Mouse (Mus musculus) urinary bladder, postnatal 25 days (tissue): ENCODE results near the gene Tiam1.

ENCODE experiments used
- DNase-seq: peaks from one replicate; pipeline ENCODE4 v3.0.0; 2022; ENCODE audit warnings: low spot score

The Tiam1 gene

GRCm38 (mm10) chr16:89909393-89910068 lies 234.0 kb downstream of the Tiam1 start:
- DNase-seq: no peak

DNA sequence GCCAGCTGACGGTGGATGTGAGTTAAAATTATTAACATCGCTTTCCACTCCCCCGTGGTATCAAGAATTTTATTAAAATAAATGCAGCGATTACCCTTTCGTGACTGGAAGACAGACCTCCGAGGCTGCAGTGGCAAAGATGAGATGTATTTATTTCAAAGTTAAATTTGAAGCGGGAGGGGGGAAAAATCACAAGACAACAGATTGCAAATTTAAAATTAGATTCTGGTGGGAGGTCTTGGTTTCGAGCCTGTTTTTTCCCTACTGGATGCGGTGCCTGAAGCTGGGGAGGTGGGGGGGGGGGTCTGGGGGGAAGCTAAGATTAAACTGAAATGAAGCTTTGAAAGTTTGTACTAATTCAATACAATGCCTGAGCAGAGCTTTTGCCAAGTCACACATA lies 235.9 kb downstream of the Tiam1 start:
- no peak for DNase-seq

GRCm38 (mm10) chr16:89906909-89907308 lies 236.7 kb downstream of the Tiam1 start:
- DNase-seq: no peak

DNA sequence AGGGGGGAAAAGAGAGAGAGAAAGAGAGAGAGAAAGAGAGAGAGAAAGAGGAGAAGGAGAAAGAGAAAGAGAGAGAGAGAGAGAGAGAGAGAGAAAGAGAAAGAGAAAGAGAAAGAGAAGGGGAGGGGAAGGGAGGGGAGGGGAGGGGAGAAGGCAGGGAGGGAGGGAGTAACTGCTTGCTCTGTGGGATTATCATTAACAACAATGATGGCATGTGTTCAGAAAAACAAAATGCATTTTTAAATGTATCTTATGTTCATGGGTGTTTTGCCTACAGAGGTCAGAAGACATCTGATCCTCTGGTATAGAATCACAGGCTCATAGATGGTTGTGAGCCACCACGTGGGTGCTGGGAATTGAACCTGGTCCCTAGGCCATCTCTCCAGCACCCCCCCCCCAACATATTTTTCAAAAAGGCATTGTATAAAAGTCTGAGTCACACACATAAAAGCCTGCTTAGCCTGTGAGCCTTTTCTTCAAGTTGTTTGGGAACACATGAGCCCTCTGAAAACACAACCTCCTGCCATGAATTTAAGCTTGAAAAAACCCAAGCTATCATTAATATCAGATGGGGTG lies 237.8 kb downstream of the Tiam1 start:
- no peak for DNase-seq

- no peak for DNase-seq
Measured at GRCm38 (mm10) chr16:89904121-89904520, 239.4 kb downstream of the Tiam1 start.

DNA sequence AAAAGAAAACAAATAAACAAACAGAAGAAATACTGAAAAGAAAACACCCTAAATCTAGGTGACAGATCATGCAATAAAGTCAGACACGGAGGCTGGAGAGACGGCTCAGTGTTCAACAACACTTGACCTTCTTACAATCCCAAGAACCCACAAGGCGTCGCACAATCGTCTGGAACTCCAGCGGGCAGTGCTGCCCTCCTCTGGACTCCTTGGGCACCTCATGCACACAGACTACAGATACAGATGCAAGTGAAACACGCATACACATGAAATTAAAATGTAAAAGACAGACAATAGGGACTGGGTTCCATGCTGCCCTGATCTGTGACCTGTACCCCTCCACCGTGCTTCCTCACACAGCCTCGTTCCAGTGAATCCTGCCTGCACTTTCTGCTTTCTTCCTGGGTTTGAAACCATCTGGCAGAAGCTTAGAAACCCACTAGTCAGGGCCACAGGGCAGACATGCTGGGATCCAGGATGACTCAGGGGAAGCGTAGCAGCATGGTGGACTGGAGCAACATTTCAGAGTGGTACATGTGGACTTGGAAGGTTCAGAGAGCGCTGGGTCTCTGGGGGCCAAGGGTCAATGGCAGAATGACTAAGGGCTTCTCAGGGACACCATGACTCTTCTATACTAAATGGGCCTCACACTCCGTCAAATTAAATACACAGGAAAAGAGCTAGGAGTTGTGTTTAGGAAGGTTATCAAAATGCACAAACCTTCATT lies 240.8 kb downstream of the Tiam1 start:
- DNase-seq: no peak

- DNase-seq: no peak
Measured at GRCm38 (mm10) chr16:89900681-89901080, 242.9 kb downstream of the Tiam1 start.

- DNase-seq: no peak
Measured at GRCm38 (mm10) chr16:89899192-89899591, 244.4 kb downstream of the Tiam1 start.

DNA sequence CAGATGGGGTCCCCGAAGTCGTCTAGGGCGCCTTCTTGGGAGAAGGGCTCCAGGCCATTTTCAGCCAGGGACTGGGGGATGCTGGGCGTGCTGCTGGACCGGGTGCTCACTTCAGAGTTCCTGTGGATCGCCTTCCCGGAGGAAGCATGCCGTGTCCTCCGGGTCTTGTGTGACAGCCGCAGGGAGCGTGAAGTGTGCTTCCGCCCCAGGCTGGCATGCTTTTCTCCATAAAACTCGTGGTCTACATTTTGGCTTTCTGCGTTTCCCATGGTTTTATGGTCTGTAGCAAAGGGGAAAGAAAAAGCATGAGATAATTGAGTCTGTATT lies 245.3 kb downstream of the Tiam1 start:
- no peak for DNase-seq

DNA sequence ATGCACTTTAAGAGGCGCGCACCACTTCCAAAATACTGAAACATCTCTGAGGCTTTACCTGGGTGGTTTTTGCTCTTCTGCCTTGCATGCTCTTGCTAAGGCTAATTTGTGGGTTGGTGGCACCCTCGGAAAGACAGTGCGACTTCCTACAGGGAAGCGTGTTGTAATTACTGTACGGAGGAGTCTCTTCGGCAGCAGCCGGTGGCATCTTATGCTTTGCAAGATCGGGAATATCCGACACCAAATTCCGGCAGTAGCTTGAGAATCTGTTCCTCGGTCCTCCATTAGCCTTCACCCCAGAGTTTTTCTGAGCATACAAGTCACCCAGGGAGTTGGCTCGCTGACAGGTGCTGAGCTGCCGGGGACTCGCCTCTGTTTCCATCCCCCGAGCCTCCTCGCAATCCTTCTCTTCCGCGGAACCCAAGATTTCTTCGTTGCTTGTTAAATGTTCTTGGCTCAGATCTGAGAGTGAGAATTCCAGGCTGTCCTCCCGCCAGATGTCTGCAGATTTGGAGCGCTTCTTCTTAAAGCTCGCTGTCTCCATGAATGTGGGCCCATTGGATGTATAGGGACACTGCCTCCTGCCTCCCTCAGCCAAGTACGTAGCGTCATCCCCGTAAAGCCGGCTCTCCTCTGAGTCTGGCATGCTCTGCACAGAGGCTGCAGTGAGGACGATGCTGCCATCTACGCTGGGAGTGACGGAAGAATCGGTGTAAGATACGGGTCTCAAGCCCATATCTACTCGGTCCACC lies 245.8 kb downstream of the Tiam1 start:
- no peak for DNase-seq

GRCm38 (mm10) chr16:89896885-89897546 lies 246.6 kb downstream of the Tiam1 start:
- no peak for DNase-seq

GRCm38 (mm10) chr16:89896392-89896791 lies 247.2 kb downstream of the Tiam1 start:
- peak; percentile 40 for DNase-seq

DNA sequence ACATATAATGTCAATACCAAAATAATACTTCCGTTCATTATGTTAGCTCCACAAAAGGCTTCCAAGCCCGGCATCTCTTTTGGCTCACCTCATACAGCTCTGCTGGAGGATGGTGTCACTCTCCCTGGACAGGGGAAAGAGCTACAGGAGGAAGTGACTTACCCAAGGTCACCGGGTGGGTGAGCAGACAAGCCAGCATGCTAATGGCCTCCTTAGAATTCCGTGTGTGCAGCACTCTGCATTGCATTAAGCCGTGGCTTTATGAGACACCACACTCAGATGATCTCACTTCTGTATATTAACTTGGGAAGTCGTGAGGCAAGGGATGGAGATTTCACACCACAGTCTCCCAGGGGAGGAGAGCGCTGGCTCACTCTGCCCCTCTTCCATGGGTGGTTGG lies 248.3 kb downstream of the Tiam1 start:
- no peak for DNase-seq

GRCm38 (mm10) chr16:89894816-89895215 lies 248.8 kb downstream of the Tiam1 start:
- no peak for DNase-seq

DNA sequence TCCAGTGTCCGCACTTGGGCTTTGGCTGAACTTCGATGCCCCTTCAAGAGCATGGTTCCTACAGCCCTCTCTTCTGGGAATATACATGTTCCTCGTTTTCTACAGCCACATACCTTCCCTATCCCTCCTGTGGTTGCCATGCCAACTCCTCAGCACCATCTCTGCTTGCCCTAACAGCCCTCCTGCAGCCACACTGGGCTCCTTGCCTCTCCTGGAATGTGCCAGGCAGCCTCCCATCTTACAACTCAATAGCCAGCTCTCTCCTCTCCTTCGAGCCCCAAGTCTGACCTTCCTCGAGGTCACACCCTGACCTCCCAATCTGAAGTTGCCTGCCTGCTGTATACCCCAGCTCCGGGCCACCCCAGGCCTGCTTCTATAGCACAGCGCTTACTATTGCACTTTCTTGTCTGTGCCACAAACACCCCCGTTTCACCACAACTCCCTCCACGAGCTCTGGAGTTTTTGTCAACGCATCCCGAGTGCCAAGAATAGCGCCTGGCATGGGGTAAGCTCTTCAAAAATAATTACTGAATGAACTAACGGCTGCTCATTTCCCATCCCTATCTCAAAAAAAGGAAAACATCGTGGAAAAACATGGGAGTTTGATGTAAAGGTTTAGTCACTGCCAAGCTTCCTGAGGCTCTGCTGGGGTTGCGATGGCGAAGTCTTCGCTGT lies 252.9 kb downstream of the Tiam1 start:
- DNase-seq: no peak

GRCm38 (mm10) chr16:89889890-89890462 lies 253.6 kb downstream of the Tiam1 start:
- no peak for DNase-seq

- no peak for DNase-seq
Measured at GRCm38 (mm10) chr16:89886561-89886960, 257.0 kb downstream of the Tiam1 start.

DNA sequence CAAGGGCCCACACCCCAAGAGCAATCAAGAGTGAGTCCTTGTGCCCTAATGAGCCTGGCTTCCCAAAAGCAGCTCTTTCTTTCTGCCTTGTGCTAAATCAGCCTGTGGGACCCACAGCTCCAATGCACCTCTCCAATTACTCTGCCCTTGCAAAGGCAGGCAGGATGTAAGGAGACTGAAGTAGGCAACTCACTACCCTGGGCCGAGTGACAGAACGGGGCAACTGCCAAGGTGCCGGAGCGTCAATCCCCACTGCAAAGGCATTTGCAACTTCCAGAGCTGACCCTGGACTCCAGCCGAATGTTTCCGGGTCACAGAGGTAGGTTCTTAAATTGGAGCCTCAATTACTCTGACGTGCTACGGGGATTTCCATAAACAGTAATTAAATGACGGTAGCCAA lies 257.9 kb downstream of the Tiam1 start:
- no peak for DNase-seq

GRCm38 (mm10) chr16:89883897-89884296 lies 259.7 kb downstream of the Tiam1 start:
- no peak for DNase-seq

DNA sequence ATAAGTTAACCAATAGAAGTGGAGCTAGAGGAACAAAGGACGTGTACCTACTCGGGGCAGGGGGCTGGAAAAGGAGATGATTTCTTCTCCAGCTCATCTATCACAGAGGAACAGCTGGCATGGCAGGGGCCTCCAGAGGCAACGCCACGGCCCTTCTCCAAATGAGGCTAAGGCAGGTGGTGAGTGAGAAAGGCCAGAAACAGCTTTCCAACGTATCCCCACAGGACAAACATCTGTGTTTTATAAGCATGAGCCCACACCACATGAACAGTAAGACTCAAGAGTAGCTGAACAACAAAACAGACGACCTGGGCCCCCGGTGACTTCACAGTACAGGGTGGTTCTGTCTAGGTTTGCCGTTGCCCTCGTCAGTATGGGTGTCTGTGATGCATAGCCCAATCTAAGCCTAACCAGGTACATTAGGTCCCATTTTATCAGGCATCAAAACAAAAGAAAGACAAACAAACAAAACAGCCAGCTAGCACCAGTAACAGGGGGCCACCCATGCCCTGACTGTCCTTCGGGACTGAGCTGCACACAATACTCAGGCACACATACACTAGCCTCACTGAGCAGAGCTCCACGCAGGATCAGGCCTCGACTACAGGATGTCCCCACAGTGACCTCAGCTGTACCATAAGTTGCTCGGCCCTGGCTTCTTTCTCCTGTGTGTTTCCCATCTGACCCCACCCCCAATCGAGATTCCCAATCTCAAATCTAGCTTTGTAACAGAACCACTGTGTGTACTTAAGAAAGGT lies 260.9 kb downstream of the Tiam1 start:
- DNase-seq: no peak

GRCm38 (mm10) chr16:89877206-89877605 lies 266.4 kb downstream of the Tiam1 start:
- DNase-seq: no peak
